In the genomic region with DNA sequence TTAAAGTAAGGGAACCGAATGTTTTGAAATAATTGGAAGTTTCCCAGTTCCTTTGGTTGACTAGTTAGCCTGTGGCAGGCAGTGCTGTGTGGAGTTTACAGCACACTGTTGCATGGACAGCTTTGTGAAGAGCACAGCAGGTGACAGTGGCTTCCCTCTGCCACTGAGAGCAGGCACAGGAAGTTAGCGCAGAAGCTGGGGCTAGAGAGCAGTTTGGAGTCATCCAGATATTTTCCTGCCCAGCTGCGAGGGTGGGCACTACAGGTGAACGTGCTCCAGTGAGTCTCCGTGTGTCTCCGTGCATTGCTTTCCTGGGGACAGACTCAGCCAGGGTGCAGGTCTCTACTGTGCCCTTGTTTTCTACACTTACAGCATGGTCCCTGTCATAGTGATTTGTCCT, we compare ENCODE assay signal across 23 mouse cellular contexts. TPM values are rescaled to one million over a fixed set of nuclear protein-coding genes. Genes with fewer than 3 reads are reported as not detected.
DNase-seq lines count a peak whose midpoint lies in the region; ATAC-seq and TF ChIP-seq lines count a peak whose summit lies in the region.
"Had no signal": no experiment of that assay in that cellular context is flagged by ENCODE, and none has a peak within 500 bp of the region (broad histone marks: within the 10 kb centered on the region; RNA-seq: fewer than 3 reads in every experiment).

No protein-coding gene starts in this region.

- H3K27me3 ChIP-seq in liver, embryonic 11.5 days (replicated peaks; ENCODE audit: control insufficient read depth, insufficient read depth, low read length), result no peaks in the 10 kb centered on the region
- H3K27me3 ChIP-seq in liver, postnatal 0 days (ENCODE audit: insufficient read depth, low read length), result no peaks in the 10 kb centered on the region
- H3K27me3 ChIP-seq in megakaryocyte, embryonic 14.5 days (replicated peaks), result no peaks in the 10 kb centered on the region
- no peaks in the 10 kb centered on the region for H3K27me3 ChIP-seq in forebrain, embryonic 15.5 days
- H3K27me3 ChIP-seq: embryonic facial prominence, embryonic 15.5 days; forebrain, embryonic 13.5 days; heart, embryonic 15.5 days; hindbrain, embryonic 13.5 days; Patski had no signal

- ATAC-seq in liver, embryonic 11.5 days (replicated peaks; ENCODE audit: low FRiP score), result peak; percentile 18; the same call in 1 of the 2 replicates
- ATAC-seq in liver, postnatal 0 days, result no peak
- ATAC-seq in frontal cortex, adult (ENCODE audit: low TSS enrichment), result no peak
- ATAC-seq in forebrain, embryonic 15.5 days (replicated peaks), result no peak
- ATAC-seq: forebrain, embryonic 13.5 days; Patski had no signal

- H3K9me3 ChIP-seq in liver, embryonic 11.5 days (ENCODE audit: control insufficient read depth, low read length), result no peaks in the 10 kb centered on the region
- no peaks in the 10 kb centered on the region for H3K9me3 ChIP-seq in liver, postnatal 0 days (ENCODE audit: low read length)
- H3K9me3 ChIP-seq in megakaryocyte, embryonic 14.5 days, result no peaks in the 10 kb centered on the region
- H3K9me3 ChIP-seq in forebrain, embryonic 15.5 days, result no peaks in the 10 kb centered on the region
- H3K9me3 ChIP-seq: embryonic facial prominence, embryonic 15.5 days; forebrain, embryonic 13.5 days; heart, embryonic 15.5 days; hindbrain, embryonic 13.5 days had no signal

- H3K27ac ChIP-seq in liver, embryonic 11.5 days (ENCODE audit: low read depth, low read length), result no peak overlapping the region
- no peak overlapping the region for H3K27ac ChIP-seq in liver, postnatal 0 days (ENCODE audit: low read depth)
- H3K27ac ChIP-seq in forebrain, embryonic 15.5 days (replicated peaks), result no peak overlapping the region
- H3K27ac ChIP-seq: embryonic facial prominence, embryonic 15.5 days; forebrain, embryonic 13.5 days; heart, embryonic 15.5 days; hindbrain, embryonic 13.5 days; liver, embryonic 14.5 days; stomach, postnatal 0 days had no signal

- H3K36me3 ChIP-seq in liver, embryonic 11.5 days (ENCODE audit: control insufficient read depth, insufficient read depth, low read length), result no peaks in the 10 kb centered on the region
- H3K36me3 ChIP-seq in liver, postnatal 0 days (replicated peaks; ENCODE audit: insufficient read depth, low read length), result peaks cover 5% of the 10 kb centered on the region; the same call in 1 of the 2 replicates
- peaks cover 22% of the 10 kb centered on the region for H3K36me3 ChIP-seq in megakaryocyte, embryonic 14.5 days (replicated peaks; ENCODE audit: low read length)
- H3K36me3 ChIP-seq in forebrain, embryonic 15.5 days, result no peaks in the 10 kb centered on the region
- H3K36me3 ChIP-seq: embryonic facial prominence, embryonic 15.5 days; heart, embryonic 15.5 days; hindbrain, embryonic 13.5 days had no signal

- DNase-seq in liver, embryonic 11.5 days (ENCODE audit: low spot score), result no peak
- DNase-seq in liver, postnatal 0 days, result no peak
- peak; percentile 48 for DNase-seq in R1 (ENCODE audit: low read depth, low spot score)
- DNase-seq in thymus, postnatal 36 days, result peak; percentile 53 to 69
- DNase-seq in left cerebral cortex, adult 18-20 months (ENCODE audit: low spot score in 2 of 2), result no peak
- DNase-seq: adrenal gland, adult 8-10 months; cerebellum, adult 2 months; kidney, adult 8-10 months; kidney, postnatal 36 days; left cerebral cortex, postnatal 4 days; lung, postnatal 4 days; midbrain, embryonic 14.5 days; right cerebral cortex, postnatal 14 days had no signal

- H3K9ac ChIP-seq in liver, embryonic 11.5 days (ENCODE audit: low read depth, low read length), result no peak overlapping the region
- no peak overlapping the region for H3K9ac ChIP-seq in liver, postnatal 0 days (replicated peaks)
- no peak overlapping the region for H3K9ac ChIP-seq in forebrain, embryonic 15.5 days (replicated peaks)
- H3K9ac ChIP-seq: embryonic facial prominence, embryonic 15.5 days; forebrain, embryonic 13.5 days; heart, embryonic 15.5 days; hindbrain, embryonic 13.5 days; liver, embryonic 14.5 days had no signal

- peaks cover 56% of the 10 kb centered on the region for H3K4me1 ChIP-seq in liver, embryonic 11.5 days (replicated peaks; ENCODE audit: control insufficient read depth, insufficient read depth, low read length)
- peaks cover 39% of the 10 kb centered on the region for H3K4me1 ChIP-seq in liver, postnatal 0 days (ENCODE audit: insufficient read depth)
- peaks cover 95% of the 10 kb centered on the region for H3K4me1 ChIP-seq in megakaryocyte, embryonic 14.5 days
- peaks cover 57% of the 10 kb centered on the region for H3K4me1 ChIP-seq in forebrain, embryonic 15.5 days

- 26% methylated on average over 6 of the region's 6 CpGs for WGBS in liver, embryonic 11.5 days
- WGBS in liver, postnatal 0 days (ENCODE audit: insufficient replicate concordance), result 36% methylated on average over 6 of the region's 6 CpGs
- WGBS in forebrain, embryonic 15.5 days, result 48% methylated on average over 6 of the region's 6 CpGs

- no peak overlapping the region for H3K4me2 ChIP-seq in liver, embryonic 11.5 days
- H3K4me2 ChIP-seq in liver, postnatal 0 days (ENCODE audit: low read depth, low read length), result no peak overlapping the region
- no peak overlapping the region for H3K4me2 ChIP-seq in forebrain, embryonic 15.5 days (replicated peaks)
- H3K4me2 ChIP-seq: embryonic facial prominence, embryonic 15.5 days; forebrain, embryonic 13.5 days; hindbrain, embryonic 13.5 days had no signal

- TF ChIP-seq EP300 in liver, postnatal 0 days (IDR thresholded peaks at IDR 0.05; ENCODE audit: low read depth), result no peak

- H3K4me3 ChIP-seq in liver, embryonic 11.5 days (ENCODE audit: low read depth, low read length), result no peak overlapping the region
- H3K4me3 ChIP-seq in liver, postnatal 0 days (ENCODE audit: low read depth, low read length), result no peak overlapping the region
- peak overlapping the region; percentile 64 for H3K4me3 ChIP-seq in megakaryocyte, embryonic 14.5 days (replicated peaks)
- H3K4me3 ChIP-seq in forebrain, embryonic 15.5 days, result no peak overlapping the region
- H3K4me3 ChIP-seq: embryonic facial prominence, embryonic 15.5 days; forebrain, embryonic 13.5 days; heart, embryonic 15.5 days; hindbrain, embryonic 13.5 days had no signal

- no peak for TF ChIP-seq CTCF in liver, postnatal 0 days (IDR thresholded peaks at IDR 0.05; ENCODE audit: low read depth)

RNA-seq across cellular contexts. Expression of gene Med13l, which starts 30.4 kb away (rescaled TPM):
- 11.3 and 13.7 TPM in 2 replicates for polyA plus RNA-seq in liver, embryonic 11.5 days (2014; fragmentation: Nextera tagmentation; extraction: Ambion mirVana)
- polyA plus RNA-seq in liver, postnatal 0 days (2015; fragmentation: Nextera tagmentation; extraction: Ambion mirVana), result 4.5 and 5.9 TPM in 2 replicates
- polyA plus RNA-seq in megakaryocyte, embryonic 14.5 days (2012; ENCODE audit: insufficient read depth, low replicate concordance), result 3.6 and 10.3 TPM in 2 replicates
- total RNA-seq in left cerebral cortex, adult 18-20 months (2021), result 100 to 1,000 TPM; 108 to 109 TPM
- polyA plus RNA-seq in forebrain, embryonic 15.5 days (2015; fragmentation: Nextera tagmentation; extraction: Ambion mirVana), result 23.7 and 23.9 TPM in 2 replicates

Comparison
In these comparisons a context has a peak if more than half of its experiments do, and no peak if none do; other contexts are left out.
1. DNase-seq: peak in R1 (single experiment) and thymus, postnatal 36 days (2 of 2); none in liver, embryonic 11.5 days (single experiment), liver, postnatal 0 days (single experiment) and left cerebral cortex, adult 18-20 months (0 of 2).